Mouse (Mus musculus) G1E (cell line): ENCODE measurements at regions not wholly inside any gene's neighbourhood (a gene's known extent, or its start where the extent isn't known, plus 50 kb on each side); places are given as distances from the start of the nearest gene placed in this dataset.

Experiments
- CTCF ChIP-seq: IDR thresholded peaks from 2 replicates; pipeline ENCODE4 v1.5.1; 2012; ENCODE audit warnings: low read depth, low read length, inconsistent platforms, mixed read lengths
- GATA1 ChIP-seq: IDR thresholded peaks from 2 replicates; pipeline ENCODE4 v1.6.1; 2012; ENCODE audit warnings: borderline replicate concordance, low read length, inconsistent platforms, mixed read lengths
- GATA2 ChIP-seq: IDR thresholded peaks from 2 replicates; pipeline ENCODE4 v1.6.1; 2012; ENCODE audit warnings: low read depth, low read length, inconsistent platforms, borderline replicate concordance
- POLR2AphosphoS5 ChIP-seq: IDR thresholded peaks from 2 replicates; pipeline ENCODE4 v1.6.1; 2012; ENCODE audit warnings: low read depth, low read length, inconsistent platforms; ENCODE audit not compliant: insufficient replicate concordance
- TAL1 ChIP-seq: conservative IDR thresholded peaks from 2 replicates; pipeline ENCODE4 v1.6.1; 2012; ENCODE audit warnings: low read depth, low read length, inconsistent platforms, mixed read lengths

- TF ChIP-seq CTCF, result no peak
- TF ChIP-seq TAL1, result no peak
- TF ChIP-seq POLR2AphosphoS5, result no peak
- no peak for TF ChIP-seq GATA1
- no peak for TF ChIP-seq GATA2
Observed at GRCm38 (mm10) chr6:143414590-143415382, 247.8 kb downstream of the Etnk1 start.
